Mouse (Mus musculus) C2C12 (cell line): ENCODE data around the gene Dnajc13.

Experiments
- CEBPB ChIP-seq: IDR thresholded peaks from one replicate; pipeline ENCODE4 v1.6.1; 2011; ENCODE audit warnings: low read depth, mild to moderate bottlenecking, control low read depth, moderate library complexity
- CTCF ChIP-seq: IDR thresholded peaks from one replicate; pipeline ENCODE4 v1.5.1; 2011; ENCODE audit not compliant: control insufficient read depth, insufficient read depth, insufficient read length
- MAX ChIP-seq: IDR thresholded peaks from one replicate; pipeline ENCODE4 v1.6.1; 2011; ENCODE audit warnings: mild to moderate bottlenecking, control low read depth
- MYOD1 ChIP-seq: IDR thresholded peaks from one replicate; pipeline ENCODE4 v1.6.1; 2011; ENCODE audit warnings: low read depth; ENCODE audit not compliant: control insufficient read depth, insufficient read length
- MYOG ChIP-seq: IDR thresholded peaks from one replicate; pipeline ENCODE4 v1.6.1; 2011; ENCODE audit not compliant: control insufficient read depth, insufficient read length; ENCODE audit errors: extremely low read depth
- USF1 ChIP-seq: IDR thresholded peaks from one replicate; pipeline ENCODE4 v1.6.1; 2011; ENCODE audit warnings: low read depth, mild to moderate bottlenecking, control low read depth, moderate library complexity

- no peak for TF ChIP-seq CTCF
- TF ChIP-seq CEBPB: no peak
- no peak for TF ChIP-seq MYOG
- no peak for TF ChIP-seq MAX
- no peak for TF ChIP-seq USF1
- no peak for TF ChIP-seq MYOD1
These were observed 82.7 kb downstream of the Dnajc13 start for GRCm38 (mm10) chr9:104180046-104180445.
